Mouse (Mus musculus): ENCODE data around the gene Rad54l2. TPM values are rescaled to one million over a fixed set of nuclear protein-coding genes. Genes with fewer than 3 reads are reported as not detected.

Rad54l2 gene
- polyA plus RNA-seq, 1 experiment from 2014 or later: 2.5 TPM

DNA sequence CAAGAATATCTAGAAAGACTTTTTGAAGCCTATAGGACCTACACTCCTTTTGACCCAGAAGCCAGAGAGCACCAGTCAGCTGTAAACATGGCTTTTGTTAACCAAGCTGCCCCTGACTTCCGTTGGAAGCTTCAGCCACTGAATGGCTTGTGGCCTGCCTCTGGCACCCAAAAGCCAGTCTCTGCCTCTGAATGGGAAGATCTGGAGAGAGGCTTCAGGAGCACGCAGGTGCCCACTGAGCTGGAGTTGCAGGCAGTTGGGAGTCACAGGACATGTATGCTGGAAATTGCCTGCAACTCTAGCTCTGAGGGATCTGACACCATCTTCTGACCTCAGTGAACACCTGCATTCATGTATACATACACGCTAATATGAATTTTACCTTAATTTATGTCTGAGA lies 8.9 kb downstream of the Rad54l2 start:
- Histone ChIP-seq H3K4me2 (replicated peaks; ENCODE audit: low read depth, low read length) (no peak overlapping the region), H3K27ac (ENCODE audit: low read length) (no peak overlapping the region), H3K36me3 (ENCODE audit: insufficient read depth, low read length) (no peaks in the 10 kb centered on the region), H3K4me1 (ENCODE audit: insufficient read depth, low read depth, low read length) (no peaks in the 10 kb centered on the region), H3K9ac (replicated peaks; ENCODE audit: low read depth) (no peak overlapping the region), H3K27me3 (replicated peaks; ENCODE audit: insufficient read depth, low read length) (no peaks in the 10 kb centered on the region), H3K4me3 (ENCODE audit: low read depth, low read length) (no peak overlapping the region), H3K9me3 (ENCODE audit: low read length) (no peaks in the 10 kb centered on the region)
- WGBS: 85% methylated on average over 3 of the region's 3 CpGs
- TF ChIP-seq EP300 (IDR thresholded peaks at IDR 0.05): no peak
- TF ChIP-seq CTCF (IDR thresholded peaks at IDR 0.05): no peak
- DNase-seq (ENCODE audit: low spot score) (no peak), ATAC-seq (no peak)

GRCm38 (mm10) chr9:106778319-106778718 lies 10.7 kb downstream of the Rad54l2 start:
- Histone ChIP-seq H3K36me3 (ENCODE audit: insufficient read depth, low read length) (no peaks in the 10 kb centered on the region), H3K27ac (ENCODE audit: low read length) (no peak overlapping the region), H3K4me1 (ENCODE audit: insufficient read depth, low read depth, low read length) (no peaks in the 10 kb centered on the region), H3K9me3 (ENCODE audit: low read length) (no peaks in the 10 kb centered on the region), H3K27me3 (replicated peaks; ENCODE audit: insufficient read depth, low read length) (no peaks in the 10 kb centered on the region), H3K9ac (replicated peaks; ENCODE audit: low read depth) (no peak overlapping the region), H3K4me2 (replicated peaks; ENCODE audit: low read depth, low read length) (no peak overlapping the region), H3K4me3 (ENCODE audit: low read depth, low read length) (no peak overlapping the region)
- WGBS: 82% methylated on average over 4 of the region's 4 CpGs
- ATAC-seq (no peak), DNase-seq (ENCODE audit: low spot score) (no peak)
- no peak for TF ChIP-seq EP300 (IDR thresholded peaks at IDR 0.05)
- no peak for TF ChIP-seq CTCF (IDR thresholded peaks at IDR 0.05)

- Histone ChIP-seq H3K9ac (replicated peaks; ENCODE audit: low read depth) (no peak overlapping the region), H3K4me1 (ENCODE audit: insufficient read depth, low read depth, low read length) (no peaks in the 10 kb centered on the region), H3K4me2 (replicated peaks; ENCODE audit: low read depth, low read length) (no peak overlapping the region), H3K4me3 (ENCODE audit: low read depth, low read length) (no peak overlapping the region), H3K27me3 (replicated peaks; ENCODE audit: insufficient read depth, low read length) (no peaks in the 10 kb centered on the region), H3K9me3 (ENCODE audit: low read length) (no peaks in the 10 kb centered on the region), H3K27ac (ENCODE audit: low read length) (no peak overlapping the region), H3K36me3 (ENCODE audit: insufficient read depth, low read length) (no peaks in the 10 kb centered on the region)
- 77% methylated on average over 3 of the region's 3 CpGs for WGBS
- no peak for TF ChIP-seq EP300 (IDR thresholded peaks at IDR 0.05)
- no peak for TF ChIP-seq CTCF (IDR thresholded peaks at IDR 0.05)
- no peak for DNase-seq (ENCODE audit: low spot score)
- ATAC-seq: no peak
Measured at GRCm38 (mm10) chr9:106777423-106777822, 11.6 kb downstream of the Rad54l2 start.

DNA sequence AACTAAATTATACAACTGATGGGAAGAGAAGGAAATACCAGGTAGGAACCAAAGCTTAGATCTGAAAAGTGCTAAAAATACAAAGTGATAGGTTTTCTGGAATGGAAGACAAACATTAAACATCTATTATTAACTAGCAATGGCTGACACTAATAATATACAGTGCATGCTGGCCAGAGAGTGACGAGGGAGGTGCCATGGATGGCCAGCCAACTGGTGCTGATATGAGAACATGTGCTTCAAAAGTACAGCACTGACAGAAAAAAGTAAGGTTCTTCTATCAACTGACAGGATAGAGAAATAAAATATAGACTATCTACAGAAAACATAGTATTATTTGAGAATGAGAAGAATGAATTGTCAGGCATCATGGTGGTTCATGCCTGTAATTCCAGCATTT lies 12.9 kb downstream of the Rad54l2 start:
- WGBS: 74% methylated on average over 1 of the region's 1 CpGs
- H3K9me3 ChIP-seq (ENCODE audit: low read length): no peaks in the 10 kb centered on the region
- no peak overlapping the region for H3K4me2 ChIP-seq (replicated peaks; ENCODE audit: low read depth, low read length)
- H3K4me1 ChIP-seq (ENCODE audit: insufficient read depth, low read depth, low read length): no peaks in the 10 kb centered on the region
- H3K9ac ChIP-seq (replicated peaks; ENCODE audit: low read depth): no peak overlapping the region
- no peaks in the 10 kb centered on the region for H3K36me3 ChIP-seq (ENCODE audit: insufficient read depth, low read length)
- no peaks in the 10 kb centered on the region for H3K27me3 ChIP-seq (replicated peaks; ENCODE audit: insufficient read depth, low read length)
- TF ChIP-seq EP300 (IDR thresholded peaks at IDR 0.05): no peak
- TF ChIP-seq CTCF (IDR thresholded peaks at IDR 0.05): no peak
- ATAC-seq (no peak), DNase-seq (ENCODE audit: low spot score) (no peak)
- no peak overlapping the region for H3K4me3 ChIP-seq (ENCODE audit: low read depth, low read length)
- H3K27ac ChIP-seq (ENCODE audit: low read length): no peak overlapping the region

- Histone ChIP-seq H3K4me1 (ENCODE audit: insufficient read depth, low read depth, low read length) (0 out of 2 replicates have a peak, but pooled peaks cover 3% of the 10 kb centered on the region), H3K36me3 (ENCODE audit: insufficient read depth, low read length) (no peaks in the 10 kb centered on the region), H3K9me3 (ENCODE audit: low read length) (no peaks in the 10 kb centered on the region), H3K4me2 (replicated peaks; ENCODE audit: low read depth, low read length) (no peak overlapping the region), H3K27ac (ENCODE audit: low read length) (no peak overlapping the region), H3K9ac (replicated peaks; ENCODE audit: low read depth) (no peak overlapping the region), H3K27me3 (replicated peaks; ENCODE audit: insufficient read depth, low read length) (no peaks in the 10 kb centered on the region), H3K4me3 (ENCODE audit: low read depth, low read length) (no peak overlapping the region)
- WGBS: 92% methylated on average over 2 of the region's 2 CpGs
- TF ChIP-seq CTCF (IDR thresholded peaks at IDR 0.05) (no peak), EP300 (IDR thresholded peaks at IDR 0.05) (no peak)
- ATAC-seq: no peak
- no peak for DNase-seq (ENCODE audit: low spot score)
Measured at GRCm38 (mm10) chr9:106771770-106772169, 17.2 kb downstream of the Rad54l2 start.

DNA sequence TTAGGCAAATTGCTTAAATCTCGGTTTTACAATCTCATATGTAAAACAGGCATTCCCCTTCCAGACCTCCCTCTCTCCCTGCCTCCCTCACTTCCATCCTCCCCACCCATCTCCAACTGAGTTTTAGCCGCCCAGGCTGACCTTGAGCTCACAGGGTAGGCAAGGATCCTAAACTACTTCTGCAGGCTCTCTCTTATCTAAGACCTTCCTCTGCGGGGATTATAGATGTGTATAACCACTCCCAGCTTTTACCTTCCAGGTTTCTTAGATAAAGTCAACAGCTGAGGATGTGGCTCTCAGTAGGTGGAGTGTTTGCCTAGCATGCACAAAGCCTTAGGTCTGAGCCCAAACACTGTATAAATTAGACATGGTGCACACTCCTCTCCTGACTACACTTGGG lies 18.8 kb downstream of the Rad54l2 start:
- Histone ChIP-seq H3K27ac (ENCODE audit: low read length) (no peak overlapping the region), H3K9me3 (ENCODE audit: low read length) (no peaks in the 10 kb centered on the region), H3K4me3 (ENCODE audit: low read depth, low read length) (no peak overlapping the region), H3K27me3 (replicated peaks; ENCODE audit: insufficient read depth, low read length) (no peaks in the 10 kb centered on the region), H3K4me2 (replicated peaks; ENCODE audit: low read depth, low read length) (no peak overlapping the region), H3K4me1 (ENCODE audit: insufficient read depth, low read depth, low read length) (0 out of 2 replicates have a peak, but pooled peaks cover 3% of the 10 kb centered on the region), H3K9ac (replicated peaks; ENCODE audit: low read depth) (no peak overlapping the region), H3K36me3 (ENCODE audit: insufficient read depth, low read length) (no peaks in the 10 kb centered on the region)
- WGBS: 69% methylated on average over 3 of the region's 3 CpGs
- DNase-seq (ENCODE audit: low spot score): no peak
- TF ChIP-seq CTCF (IDR thresholded peaks at IDR 0.05): no peak
- TF ChIP-seq EP300 (IDR thresholded peaks at IDR 0.05): no peak
- ATAC-seq: no peak

DNA sequence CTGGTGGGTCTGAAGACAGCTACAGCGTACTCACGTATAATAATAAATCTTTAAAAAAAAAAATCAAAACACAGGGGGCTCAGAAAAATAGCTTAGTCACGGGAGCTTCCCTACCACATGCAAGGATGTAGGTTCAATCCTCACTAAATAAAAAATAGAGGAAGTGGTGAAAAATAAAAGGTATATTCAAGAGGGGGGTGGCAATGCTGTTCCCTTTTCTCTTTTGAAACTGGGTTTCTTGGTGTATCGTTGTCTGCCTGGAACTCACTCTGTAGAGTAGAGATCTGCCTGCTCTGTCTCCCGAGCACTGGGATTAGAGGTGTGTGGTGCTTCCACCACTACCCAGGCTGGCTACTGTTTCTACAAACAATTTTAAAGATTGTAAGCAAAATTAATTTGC lies 19.2 kb downstream of the Rad54l2 start:
- H3K4me3 ChIP-seq (ENCODE audit: low read depth, low read length): no peak overlapping the region
- no peak overlapping the region for H3K9ac ChIP-seq (replicated peaks; ENCODE audit: low read depth)
- DNase-seq (ENCODE audit: low spot score): no peak
- H3K4me2 ChIP-seq (replicated peaks; ENCODE audit: low read depth, low read length): no peak overlapping the region
- ATAC-seq: no peak
- no peaks in the 10 kb centered on the region for H3K36me3 ChIP-seq (ENCODE audit: insufficient read depth, low read length)
- 92% methylated on average over 5 of the region's 5 CpGs for WGBS
- H3K9me3 ChIP-seq (ENCODE audit: low read length): no peaks in the 10 kb centered on the region
- TF ChIP-seq EP300 (IDR thresholded peaks at IDR 0.05) (no peak), CTCF (IDR thresholded peaks at IDR 0.05) (no peak)
- 0 out of 2 replicates have a peak, but pooled peaks cover 3% of the 10 kb centered on the region for H3K4me1 ChIP-seq (ENCODE audit: insufficient read depth, low read depth, low read length)
- no peak overlapping the region for H3K27ac ChIP-seq (ENCODE audit: low read length)
- H3K27me3 ChIP-seq (replicated peaks; ENCODE audit: insufficient read depth, low read length): no peaks in the 10 kb centered on the region

Data from lung, postnatal 0 days (tissue).